Mouse (Mus musculus): Measurements from ENCODE around the gene Map10. TPM values are rescaled to one million over a fixed set of nuclear protein-coding genes. Genes with fewer than 3 reads are reported as not detected.

The Map10 gene
- total RNA-seq, 2 experiments from 2014 or later: 4.5 to 5.1 TPM

GRCm38 (mm10) chr8:125670420-125670819, 802 bp downstream of the Map10 start:
- DNase-seq: no peak

DNA sequence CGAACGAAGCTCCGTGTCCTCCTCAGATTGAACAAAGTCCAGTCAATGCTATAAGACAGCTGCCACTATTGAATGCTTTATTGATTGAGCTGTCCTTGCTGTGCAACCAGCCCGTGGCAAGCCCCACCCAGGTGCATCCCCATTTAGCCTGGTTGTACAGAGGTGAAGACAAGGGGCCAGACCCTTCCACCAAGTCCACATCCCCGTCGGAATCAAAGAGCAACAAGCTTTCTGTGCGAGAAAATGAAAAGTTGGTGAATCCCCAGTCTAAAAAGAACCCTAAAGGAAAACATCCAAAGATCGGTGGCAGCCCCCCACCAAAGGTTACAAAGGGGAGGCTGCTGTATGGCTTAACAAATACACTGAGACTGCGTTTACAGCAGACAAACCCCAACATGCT, 1.3 kb downstream of the Map10 start:
- DNase-seq: no peak

- DNase-seq: no peak
Observed at GRCm38 (mm10) chr8:125671371-125671770, 1.8 kb downstream of the Map10 start.

DNA sequence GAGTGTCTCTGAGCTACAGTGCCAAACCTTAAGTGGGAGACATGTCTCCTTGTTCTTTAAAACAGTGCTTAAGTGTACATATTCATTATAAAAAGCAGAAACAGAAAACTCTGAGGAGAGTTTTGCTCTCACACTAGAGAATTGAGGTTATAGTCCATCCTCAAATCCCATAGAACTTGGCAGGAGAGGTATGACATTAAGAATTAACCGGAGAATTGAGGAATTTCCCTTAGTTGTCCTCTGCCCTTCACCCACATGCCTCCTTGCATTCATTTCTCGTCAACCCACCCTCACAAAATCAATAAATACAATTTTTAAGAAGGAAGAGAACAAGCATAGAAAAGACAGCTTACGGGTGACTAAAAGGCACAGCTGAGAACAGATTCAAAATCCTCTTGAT, 6.2 kb downstream of the Map10 start:
- no peak for DNase-seq

- DNase-seq: no peak
Observed at GRCm38 (mm10) chr8:125677484-125677883, 7.9 kb downstream of the Map10 start.

DNA sequence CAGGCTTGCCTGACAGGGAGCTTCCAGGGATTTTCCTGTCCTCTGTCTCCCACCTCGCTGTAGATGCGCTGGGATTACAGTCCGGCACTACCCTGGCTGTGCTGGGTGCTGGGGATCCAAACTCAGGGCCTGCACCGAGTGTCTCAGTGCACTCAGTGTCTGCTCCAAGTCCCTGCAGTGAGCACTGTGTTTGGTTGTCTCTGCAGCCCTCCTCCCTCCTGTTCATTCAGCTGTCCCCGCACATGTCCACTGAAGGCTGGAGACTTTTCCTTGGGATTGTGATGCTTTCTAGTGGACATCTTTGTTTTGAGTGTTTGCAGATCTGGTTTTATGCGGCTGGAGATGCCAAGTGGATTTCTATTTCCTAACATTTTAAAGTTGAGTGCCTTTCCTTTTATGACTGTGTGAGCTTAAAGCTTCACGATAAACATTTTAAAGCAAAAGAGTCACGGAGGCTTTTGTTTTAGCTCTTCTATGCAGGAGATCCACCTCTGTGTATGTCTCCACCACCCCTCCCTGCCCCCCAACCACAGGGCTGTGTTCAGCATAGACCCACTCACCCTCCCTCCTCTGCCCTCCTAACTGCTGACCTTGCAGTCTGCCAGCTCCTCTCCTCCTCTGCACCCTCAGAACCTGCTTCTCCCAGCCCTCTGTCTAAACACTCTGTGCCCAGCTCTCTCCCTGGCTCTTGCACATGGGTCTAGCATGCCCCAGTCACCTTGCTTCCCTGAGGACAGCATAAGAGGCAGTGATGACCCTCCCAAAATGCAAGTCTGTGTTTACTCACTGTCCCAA, 9.4 kb downstream of the Map10 start:
- no peak for DNase-seq

- no peak for DNase-seq
Observed at GRCm38 (mm10) chr8:125680851-125681408, 11.3 kb downstream of the Map10 start.

GRCm38 (mm10) chr8:125685216-125685760, 15.7 kb downstream of the Map10 start:
- DNase-seq: peak in 1 of 2 experiments; percentile 30

- DNase-seq: no peak
Observed at GRCm38 (mm10) chr8:125686221-125686865, 16.7 kb downstream of the Map10 start.

GRCm38 (mm10) chr8:125690166-125690915, 20.7 kb downstream of the Map10 start:
- peak in 1 of 2 experiments; percentile 22 for DNase-seq

DNA sequence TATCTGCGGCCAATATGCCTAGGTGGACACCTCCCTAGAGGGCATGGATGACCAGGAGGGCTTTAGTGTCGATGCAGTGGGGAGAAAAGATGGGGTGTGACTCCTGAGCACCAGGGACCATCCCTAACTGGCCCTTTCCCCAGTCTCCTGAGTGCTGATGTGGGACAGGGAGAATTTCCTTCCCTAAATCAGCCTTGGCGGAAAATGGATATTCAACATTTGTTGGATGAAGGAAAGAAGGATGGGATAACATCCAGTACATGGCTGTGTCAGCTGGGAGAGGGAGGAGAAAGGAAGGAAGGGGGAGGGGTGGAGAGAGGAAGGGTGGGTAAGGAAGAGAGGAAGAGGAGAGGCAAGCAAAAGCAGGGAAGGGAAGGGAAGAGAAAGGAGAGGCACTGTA, 21.3 kb downstream of the Map10 start:
- peak; percentile 28 to 41 for DNase-seq

- DNase-seq: no peak
Observed at GRCm38 (mm10) chr8:125692447-125692846, 22.8 kb downstream of the Map10 start.

DNA sequence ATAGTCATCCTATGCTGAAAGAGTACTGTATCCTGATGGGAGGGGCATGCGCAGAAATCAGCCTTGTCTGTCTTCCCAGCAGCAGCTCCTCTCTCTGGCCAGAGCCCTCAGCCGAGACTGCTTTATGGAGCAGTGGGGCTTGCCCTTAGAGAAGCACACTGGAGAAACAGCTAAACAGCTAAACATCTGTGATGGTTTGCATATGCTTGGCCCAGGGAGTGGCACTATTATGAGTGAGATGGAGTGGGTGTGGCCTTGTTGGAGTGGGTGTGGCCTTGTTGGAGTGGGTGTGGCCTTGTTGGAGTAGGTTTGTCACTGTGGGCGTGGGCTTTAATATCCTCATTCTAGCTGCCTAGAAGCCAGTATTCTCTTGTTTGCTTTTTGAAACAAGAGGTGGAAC, 23.6 kb downstream of the Map10 start:
- DNase-seq: no peak

DNA sequence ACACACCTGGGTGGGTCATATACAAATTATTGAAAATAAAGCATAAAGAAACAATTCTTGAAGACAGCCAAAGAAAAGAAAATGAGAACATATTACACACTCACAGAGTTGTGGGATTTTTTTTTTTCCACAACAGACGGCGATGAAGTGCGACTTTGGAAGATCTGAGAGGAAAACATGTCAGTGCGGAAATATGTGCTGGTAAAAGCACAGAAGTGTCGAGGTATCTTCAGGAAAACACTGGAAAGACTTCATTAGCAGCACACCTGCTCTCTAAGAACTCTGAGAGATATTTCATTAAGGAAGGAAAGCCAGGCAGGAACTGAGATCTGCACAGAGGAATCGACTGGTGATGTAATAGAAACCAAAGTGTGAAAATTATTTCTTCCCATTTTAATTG, 26.3 kb downstream of the Map10 start:
- DNase-seq: no peak

- DNase-seq: no peak
Observed at GRCm38 (mm10) chr8:125699391-125700025, 29.9 kb downstream of the Map10 start.

DNA sequence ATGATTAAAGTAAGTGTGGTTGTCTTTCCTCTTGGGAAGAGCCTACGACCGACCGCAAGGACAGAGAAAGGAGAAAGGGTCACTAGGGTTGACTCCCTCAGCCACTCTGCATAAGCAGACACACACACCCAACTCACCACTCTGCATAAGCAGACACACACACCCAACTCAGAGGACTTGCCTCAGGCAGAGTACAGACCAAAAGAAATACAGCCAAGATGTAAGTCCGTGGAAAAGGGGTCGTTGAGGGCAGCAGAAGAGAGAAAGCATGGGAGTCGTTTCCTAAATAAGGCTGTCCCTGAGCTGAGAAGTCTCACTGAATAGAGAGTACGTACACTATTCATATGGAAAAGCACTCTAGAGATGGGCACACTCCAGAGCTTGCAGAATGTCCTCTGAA, 30.8 kb downstream of the Map10 start:
- no peak for DNase-seq

DNA sequence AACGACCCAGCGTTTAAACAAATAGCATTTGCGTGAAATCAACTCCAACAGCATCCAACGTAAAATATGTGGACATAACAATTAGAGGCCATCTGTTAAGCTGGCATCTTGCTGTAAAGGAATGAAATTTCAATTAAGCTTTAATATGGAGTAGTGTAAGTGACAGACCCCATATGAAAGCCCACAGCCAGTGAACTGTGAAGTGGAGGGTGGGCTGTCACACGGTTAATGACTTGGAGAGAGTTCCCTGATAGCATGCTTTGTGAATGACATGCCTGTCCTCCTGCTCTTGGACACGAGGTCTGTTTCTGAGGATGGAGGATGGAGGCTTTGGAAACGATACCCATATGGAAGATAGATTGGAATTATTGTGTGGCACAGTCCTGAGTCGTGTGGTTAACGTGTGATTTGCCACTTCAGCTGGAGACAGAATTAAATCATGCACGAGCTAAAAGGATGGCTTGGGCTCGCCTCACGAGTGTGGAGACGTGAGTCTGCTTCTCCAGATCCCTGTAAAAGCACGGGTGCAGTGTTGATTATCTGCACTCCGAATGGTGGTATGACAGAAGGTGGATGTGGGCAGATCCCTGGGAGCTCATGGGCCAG, 33.4 kb downstream of the Map10 start:
- DNase-seq: no peak

- DNase-seq: no peak
Observed at GRCm38 (mm10) chr8:125704434-125704833, 34.8 kb downstream of the Map10 start.

DNA sequence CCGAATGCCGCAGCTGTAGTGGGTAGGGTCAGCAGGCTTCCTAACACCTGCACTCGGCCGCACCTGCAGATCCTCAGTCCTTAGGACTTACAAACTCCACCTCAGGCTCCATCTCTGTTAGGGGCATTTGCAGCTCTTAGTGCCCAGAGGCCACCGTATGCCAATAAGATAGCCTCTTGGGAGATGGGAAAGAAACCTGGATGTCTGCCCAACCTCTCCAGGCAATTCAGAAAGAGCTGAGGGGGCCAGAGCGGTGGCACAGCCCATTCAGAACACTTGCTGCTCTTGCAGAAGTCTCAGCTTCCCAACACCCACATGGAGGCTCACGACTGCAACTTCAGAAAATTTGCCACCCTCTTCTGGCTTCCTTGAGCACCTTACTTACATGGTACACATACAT, 36.2 kb downstream of the Map10 start:
- no peak for DNase-seq

DNA sequence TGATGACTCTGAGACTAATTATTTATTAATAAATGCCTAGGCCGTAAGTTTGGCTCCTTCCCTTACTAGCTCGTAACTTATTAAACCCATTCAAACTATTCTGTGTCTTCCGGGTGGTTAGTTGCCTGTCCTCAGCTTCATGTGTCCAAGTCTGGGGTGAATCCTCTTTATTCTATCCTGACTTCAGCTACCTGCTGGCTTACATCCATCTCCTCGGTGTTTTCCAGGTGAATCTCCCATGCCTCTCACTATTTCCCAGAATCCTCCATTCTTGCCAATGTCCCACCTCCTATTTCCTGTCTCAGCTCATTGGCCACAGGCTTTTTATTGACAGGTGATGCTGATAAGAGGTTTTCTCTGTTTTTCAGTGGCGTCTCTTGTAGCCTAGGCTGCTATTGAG, 39.6 kb downstream of the Map10 start:
- DNase-seq: no peak

GRCm38 (mm10) chr8:125711514-125711913, 41.9 kb downstream of the Map10 start:
- no peak for DNase-seq

DNA sequence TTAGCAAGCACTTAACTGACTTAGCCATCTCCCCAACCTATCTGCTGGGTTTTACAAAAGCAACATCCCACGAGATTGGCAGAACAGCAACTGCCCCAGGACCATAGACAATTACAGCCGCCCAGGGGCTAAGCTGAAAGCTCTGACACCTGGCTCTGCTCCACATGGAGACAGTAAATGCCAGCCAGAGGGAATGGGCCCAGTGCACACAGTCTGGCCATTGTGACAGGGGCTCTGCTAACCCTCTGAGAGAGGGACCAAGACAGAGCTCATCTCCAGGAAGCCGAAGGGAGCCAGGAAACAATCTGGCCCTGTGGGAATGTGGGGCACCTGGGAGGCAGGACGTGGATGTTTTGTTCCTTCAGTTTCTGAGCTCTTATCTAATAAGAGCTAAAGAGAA, 46.6 kb downstream of the Map10 start:
- no peak for DNase-seq
